Mouse (Mus musculus) stomach, postnatal 0 days (tissue): ENCODE results near the gene Adss. TPM values are rescaled to one million over a fixed set of nuclear protein-coding genes. Genes with fewer than 3 reads are reported as not detected.

Source experiments
- ATAC-seq: fragments of 200-750 bp; cut with Nextera tagmentation; 2 replicates; pipeline ENCODE4 v1.8.0; 2017; ENCODE audit not compliant: low FRiP score, low TSS enrichment
- DNase-seq: peaks from one replicate; pipeline ENCODE4 v3.0.0-alpha.2; 2016; ENCODE audit warnings: low spot score
- H3K27ac ChIP-seq: fragments of 300-500 bp; sonication (generic); replicated peaks from 2 replicates; pipeline ENCODE4 v1.5.1; 2014; ENCODE audit warnings: mild to moderate bottlenecking, control low read depth
- H3K27me3 ChIP-seq: fragments of 300-500 bp; sonication (generic); 2 replicates; pipeline ENCODE4 v1.6.1; 2014; ENCODE audit warnings: low read length; ENCODE audit not compliant: control insufficient read depth, insufficient read depth
- H3K36me3 ChIP-seq: fragments of 300-500 bp; sonication (generic); 2 replicates; pipeline ENCODE4 v1.6.1; 2014; ENCODE audit warnings: low read length, mixed read lengths; ENCODE audit not compliant: control insufficient read depth, insufficient read depth
- H3K4me1 ChIP-seq: fragments of 300-500 bp; sonication (generic); replicated peaks from 2 replicates; pipeline ENCODE4 v1.6.1; 2014; ENCODE audit warnings: antibody characterized with exemption; ENCODE audit not compliant: control insufficient read depth, insufficient read depth
- H3K4me2 ChIP-seq: fragments of 300-500 bp; sonication (generic); replicated peaks from 2 replicates; pipeline ENCODE4 v1.6.1; 2014; ENCODE audit warnings: low read depth, mild to moderate bottlenecking, control low read depth, moderate library complexity
- H3K4me3 ChIP-seq: fragments of 300-500 bp; sonication (generic); 2 replicates; pipeline ENCODE4 v1.5.1; 2014; ENCODE audit warnings: low read depth, low read length, control low read depth
- H3K9ac ChIP-seq: fragments of 300-500 bp; sonication (generic); 2 replicates; pipeline ENCODE4 v1.6.1; 2014; ENCODE audit warnings: mild to moderate bottlenecking, low read length, control low read depth, mixed read lengths
- H3K9me3 ChIP-seq: fragments of 300-500 bp; sonication (generic); 2 replicates; pipeline ENCODE4 v1.6.1; 2016; ENCODE audit warnings: low read length; ENCODE audit not compliant: control insufficient read depth
- CTCF ChIP-seq: IDR thresholded peaks from 2 replicates; pipeline ENCODE4 v1.5.1; 2016; ENCODE audit warnings: antibody characterized with exemption, low read depth, mild to moderate bottlenecking, moderate library complexity
- EP300 ChIP-seq: optimal IDR thresholded peaks from 2 replicates; pipeline ENCODE3; 2016; ENCODE audit warnings: antibody characterized with exemption
- WGBS: fragments of 180-500 bp; shearing (Covaris S2); extraction: QIAGEN DNeasy Blood & Tissue Kit; methylation state at CpG from one replicate; pipeline ENCODE4 v1.1.7; 2014; 5-methylcytosine and 5-hydroxymethylcytosine counted together
- polyA plus RNA-seq: library from polyadenylated mRNA; unstranded; fragments of >200 nt; fragmentation: Nextera tagmentation; extraction: Ambion mirVana; gene quantifications from 2 replicates; pipeline ENCODE4 v1.2.1, GENCODE M21; 2015

Gene Adss
- polyA plus RNA-seq, 1 experiment from 2014 or later: 32.4 TPM

GRCm38 (mm10) chr1:177795421-177796192 is 704 bp downstream of the Adss start:
- no peak for ATAC-seq

GRCm38 (mm10) chr1:177794866-177795265 is 1.4 kb downstream of the Adss start:
- peak overlapping the region; percentile 89 for H3K4me3 ChIP-seq

More at GRCm38 (mm10) chr1:177795421-177796192, 704 bp downstream of the Adss start:
- TF ChIP-seq CTCF (no peak), EP300 (no peak)
- no peak for DNase-seq
- Histone ChIP-seq H3K4me3 (peak overlapping the region; percentile 89), H3K4me2 (peak overlapping the region; percentile 71), H3K9me3 (no peaks in the 10 kb centered on the region), H3K4me1 (no peaks in the 10 kb centered on the region), H3K27ac (peak overlapping the region; percentile 97), H3K27me3 (no peaks in the 10 kb centered on the region), H3K36me3 (no peaks in the 10 kb centered on the region), H3K9ac (peak overlapping the region; percentile 90)
- under 1% methylated on average over 38 of the region's 41 CpGs for WGBS

GRCm38 (mm10) chr1:177792835-177793234 is 3.5 kb downstream of the Adss start:
- Histone ChIP-seq H3K4me3 (no peak overlapping the region), H3K9me3 (peaks cover 6% of the 10 kb centered on the region), H3K36me3 (no peaks in the 10 kb centered on the region), H3K27me3 (no peaks in the 10 kb centered on the region), H3K4me1 (no peaks in the 10 kb centered on the region), H3K9ac (no peak overlapping the region), H3K4me2 (no peak overlapping the region), H3K27ac (no peak overlapping the region)
- DNase-seq (no peak), ATAC-seq (no peak)
- WGBS: 88% methylated on average over 3 of the region's 3 CpGs
- TF ChIP-seq EP300 (no peak), CTCF (no peak)

More at GRCm38 (mm10) chr1:177794866-177795265, 1.4 kb downstream of the Adss start:
- Histone ChIP-seq H3K36me3 (no peaks in the 10 kb centered on the region), H3K27ac (peak overlapping the region; percentile 66), H3K4me1 (no peaks in the 10 kb centered on the region), H3K9ac (peak overlapping the region; percentile 90), H3K4me2 (peak overlapping the region; percentile 71), H3K9me3 (no peaks in the 10 kb centered on the region), H3K27me3 (no peaks in the 10 kb centered on the region)
- DNase-seq (peak; percentile 16), ATAC-seq (no peak)
- WGBS: 13% methylated on average over 8 of the region's 8 CpGs
- no peak for TF ChIP-seq EP300
- no peak for TF ChIP-seq CTCF

GRCm38 (mm10) chr1:177777397-177777796 is 18.9 kb downstream of the Adss start:
- no peak for DNase-seq
- peak; percentile 84 for ATAC-seq
- Histone ChIP-seq H3K27ac (no peak overlapping the region), H3K4me2 (no peak overlapping the region), H3K36me3 (peaks cover 3% of the 10 kb centered on the region; the same call in 1 of the 2 replicates), H3K9ac (no peak overlapping the region), H3K9me3 (no peaks in the 10 kb centered on the region), H3K4me1 (no peaks in the 10 kb centered on the region), H3K27me3 (no peaks in the 10 kb centered on the region), H3K4me3 (no peak overlapping the region)
- WGBS: 39% methylated on average over 2 of the region's 2 CpGs
- no peak for TF ChIP-seq CTCF
- TF ChIP-seq EP300: no peak

- peaks cover 8% of the 10 kb centered on the region; the same call in 1 of the 2 replicates for H3K36me3 ChIP-seq
- H3K27me3 ChIP-seq: no peaks in the 10 kb centered on the region
- H3K9me3 ChIP-seq: no peaks in the 10 kb centered on the region
- no peak overlapping the region for H3K4me2 ChIP-seq
- ATAC-seq (no peak), DNase-seq (no peak)
- no peak for TF ChIP-seq EP300
- TF ChIP-seq CTCF: no peak
- H3K9ac ChIP-seq: no peak overlapping the region
- H3K27ac ChIP-seq: no peak overlapping the region
- no peaks in the 10 kb centered on the region for H3K4me1 ChIP-seq
- no peak overlapping the region for H3K4me3 ChIP-seq
These were observed 27.4 kb downstream of the Adss start for GRCm38 (mm10) chr1:177768931-177769330.

- WGBS: 89% methylated on average over 5 of the region's 5 CpGs
- Histone ChIP-seq H3K36me3 (no peaks in the 10 kb centered on the region), H3K4me2 (no peak overlapping the region), H3K4me1 (no peaks in the 10 kb centered on the region), H3K9me3 (no peaks in the 10 kb centered on the region), H3K4me3 (no peak overlapping the region), H3K9ac (no peak overlapping the region), H3K27ac (no peak overlapping the region), H3K27me3 (no peaks in the 10 kb centered on the region)
- no peak for TF ChIP-seq EP300
- no peak for TF ChIP-seq CTCF
- no peak for DNase-seq
- ATAC-seq: no peak
These were observed 39.1 kb downstream of the Adss start for GRCm38 (mm10) chr1:177757249-177757648.
